Mouse (Mus musculus) erythroblast, embryonic 14.5 days (primary cell): ENCODE results near the gene Fam120b.

Experiments
- GATA1 ChIP-seq: IDR thresholded peaks from 2 replicates; pipeline ENCODE4 v1.6.1; 2012; ENCODE audit warnings: low read length, inconsistent platforms, mixed read lengths
- TAL1 ChIP-seq: IDR thresholded peaks from 3 replicates; pipeline ENCODE4 v1.6.1; 2012; ENCODE audit warnings: low read length, inconsistent platforms, mixed read lengths

GRCm38 (mm10) chr17:15356526-15356925, 39.5 kb upstream of the Fam120b start:
- TF ChIP-seq GATA1 (no peak), TAL1 (no peak)
